Mouse (Mus musculus): Measurements from ENCODE around the gene Ahrr. TPM values are rescaled to one million over a fixed set of nuclear protein-coding genes. Genes with fewer than 3 reads are reported as not detected.

The Ahrr gene
- total RNA-seq, 2 experiments from 2014 or later: 0.80 TPM; not detected in 1

- ATAC-seq (replicated peaks; ENCODE audit: low FRiP score, low TSS enrichment, poor library complexity, severe bottlenecking): peak; percentile 61; the same call in 1 of the 2 replicates
Observed at GRCm38 (mm10) chr13:74245899-74246231, 46.3 kb downstream of the Ahrr start.

GRCm38 (mm10) chr13:74245214-74245898, 46.8 kb downstream of the Ahrr start:
- no peak for ATAC-seq (replicated peaks; ENCODE audit: low FRiP score, low TSS enrichment, poor library complexity, severe bottlenecking)

- ATAC-seq (replicated peaks; ENCODE audit: low FRiP score, low TSS enrichment, poor library complexity, severe bottlenecking): no peak
Observed at GRCm38 (mm10) chr13:74237574-74237973, 54.6 kb downstream of the Ahrr start.

GRCm38 (mm10) chr13:74220659-74221058, 71.5 kb downstream of the Ahrr start:
- no peak for ATAC-seq (replicated peaks; ENCODE audit: low FRiP score, low TSS enrichment, poor library complexity, severe bottlenecking)

- no peak for ATAC-seq (replicated peaks; ENCODE audit: low FRiP score, low TSS enrichment, poor library complexity, severe bottlenecking)
Observed at GRCm38 (mm10) chr13:74218441-74218840, 73.7 kb downstream of the Ahrr start.

- ATAC-seq (replicated peaks; ENCODE audit: low FRiP score, low TSS enrichment, poor library complexity, severe bottlenecking): peak; percentile 35
Observed at GRCm38 (mm10) chr13:74208986-74209345, 83.2 kb downstream of the Ahrr start.

- peak; percentile 98 for ATAC-seq (replicated peaks; ENCODE audit: low FRiP score, low TSS enrichment, poor library complexity, severe bottlenecking)
Observed at GRCm38 (mm10) chr13:74208317-74208985, 83.7 kb downstream of the Ahrr start, which contains the start of gene Exoc3. TSS of gene Exoc3 (minus strand) at chr13:74208732.

- no peak for ATAC-seq (replicated peaks; ENCODE audit: low FRiP score, low TSS enrichment, poor library complexity, severe bottlenecking)
Observed at GRCm38 (mm10) chr13:74196451-74196850, 95.7 kb downstream of the Ahrr start.

GRCm38 (mm10) chr13:74192613-74193012, 99.5 kb downstream of the Ahrr start:
- ATAC-seq (replicated peaks; ENCODE audit: low FRiP score, low TSS enrichment, poor library complexity, severe bottlenecking): peak; percentile 73

GRCm38 (mm10) chr13:74183011-74183695, 109.0 kb downstream of the Ahrr start:
- no peak for ATAC-seq (replicated peaks; ENCODE audit: low FRiP score, low TSS enrichment, poor library complexity, severe bottlenecking)

GRCm38 (mm10) chr13:74172036-74172435, 120.1 kb downstream of the Ahrr start:
- ATAC-seq (replicated peaks; ENCODE audit: low FRiP score, low TSS enrichment, poor library complexity, severe bottlenecking): no peak

GRCm38 (mm10) chr13:74169446-74170164, 122.5 kb downstream of the Ahrr start:
- ATAC-seq (replicated peaks; ENCODE audit: low FRiP score, low TSS enrichment, poor library complexity, severe bottlenecking): no peak

- no peak for ATAC-seq (replicated peaks; ENCODE audit: low FRiP score, low TSS enrichment, poor library complexity, severe bottlenecking)
Observed at GRCm38 (mm10) chr13:74167492-74167891, 124.6 kb downstream of the Ahrr start.

- 0 out of 2 replicates have a peak, but pooled peaks have one; percentile 6 for ATAC-seq (replicated peaks; ENCODE audit: low FRiP score, low TSS enrichment, poor library complexity, severe bottlenecking)
Observed at GRCm38 (mm10) chr13:74167057-74167413, 125.1 kb downstream of the Ahrr start.

GRCm38 (mm10) chr13:74166348-74167056, 125.6 kb downstream of the Ahrr start:
- ATAC-seq (replicated peaks; ENCODE audit: low FRiP score, low TSS enrichment, poor library complexity, severe bottlenecking): peak; percentile 93

Other genes with a start within 250 kb of the Ahrr start
- gene Cep72, start 230.0 kb downstream of the Ahrr start, total RNA-seq (2014; fragmentation: Nextera tagmentation): 12.3 and 12.5 TPM in 2 replicates
- gene Cep72, start 230.0 kb downstream of the Ahrr start, total RNA-seq (2017): 6.5 and 6.7 TPM in 2 replicates
- gene Slc9a3, start 170.9 kb downstream of the Ahrr start, total RNA-seq (2014; fragmentation: Nextera tagmentation): not detected in 2 replicates
- gene Slc9a3, start 170.9 kb downstream of the Ahrr start, total RNA-seq (2017): not detected in 2 replicates
- 31.8 and 34.2 TPM in 2 replicates for gene Exoc3, start 83.6 kb downstream of the Ahrr start, total RNA-seq (2014; fragmentation: Nextera tagmentation)
- gene Exoc3, start 83.6 kb downstream of the Ahrr start, total RNA-seq (2017): 30.3 and 38.6 TPM in 2 replicates
- 102 and 146 TPM in 2 replicates for gene Pdcd6, start 25.2 kb upstream of the Ahrr start, total RNA-seq (2014; fragmentation: Nextera tagmentation)
- gene Pdcd6, start 25.2 kb upstream of the Ahrr start, total RNA-seq (2017): 107 and 126 TPM in 2 replicates
- gene Sdha, start 57.9 kb upstream of the Ahrr start, total RNA-seq (2014; fragmentation: Nextera tagmentation): 173 and 209 TPM in 2 replicates
- 330 and 537 TPM in 2 replicates for gene Sdha, start 57.9 kb upstream of the Ahrr start, total RNA-seq (2017)
- gene Ccdc127, start 58.0 kb upstream of the Ahrr start, total RNA-seq (2014; fragmentation: Nextera tagmentation): 21.0 and 28.1 TPM in 2 replicates
- 41.0 and 71.2 TPM in 2 replicates for gene Ccdc127, start 58.0 kb upstream of the Ahrr start, total RNA-seq (2017)
- not detected in 2 replicates for gene Lrrc14b, start 71.7 kb upstream of the Ahrr start, total RNA-seq (2014; fragmentation: Nextera tagmentation)
- not detected in 2 replicates for gene Lrrc14b, start 71.7 kb upstream of the Ahrr start, total RNA-seq (2017)
- gene Zfp72, start 98.5 kb upstream of the Ahrr start, total RNA-seq (2014; fragmentation: Nextera tagmentation): 1.0 and 2.0 TPM in 2 replicates
- gene Zfp72, start 98.5 kb upstream of the Ahrr start, total RNA-seq (2017): 1.6 and 7.2 TPM in 2 replicates
- gene Ftl1-ps1, start 107.4 kb upstream of the Ahrr start, total RNA-seq (2014; fragmentation: Nextera tagmentation): 33.0 and 41.4 TPM in 2 replicates
- 13.7 and 17.1 TPM in 2 replicates for gene Ftl1-ps1, start 107.4 kb upstream of the Ahrr start, total RNA-seq (2017)
- 10.5 and 15.8 TPM in 2 replicates for gene Zfp825, start 201.7 kb upstream of the Ahrr start, total RNA-seq (2014; fragmentation: Nextera tagmentation)
- 3.4 and 15.7 TPM in 2 replicates for gene Zfp825, start 201.7 kb upstream of the Ahrr start, total RNA-seq (2017)

Data from megakaryocyte-erythroid progenitor cell, adult 5-6 weeks (primary cell).